Mouse (Mus musculus) megakaryocyte, adult 5-6 weeks (primary cell): ENCODE measurements around the gene Mcat. TPM values are rescaled to one million over a fixed set of nuclear protein-coding genes. Genes with fewer than 3 reads are reported as not detected.
A peak's percentile ranks its signal among the peaks of the same experiment; 100 is the strongest.

Experiments
- ATAC-seq: 2 replicates; pipeline ENCODE4 v1.8.0; 2016; ENCODE audit warnings: mild to moderate bottlenecking, inconsistent platforms; ENCODE audit not compliant: poor library complexity, severe bottlenecking
- total RNA-seq, 2 experiments: library from RNA; stranded (forward) in 1 of 2; stranded (reverse) in 1 of 2; fragments of 153-499, 151-499 nt in 1 of 2; fragments of 221-1000, 200-1000 nt in 1 of 2; gene quantifications; 2 replicates each; pipeline versions ENCODE4 v1.2.3 to v1.2.4; 2015 to 2017

Mcat gene
- total RNA-seq, 2 experiments from 2014 or later, result 4.3 to 7.0 TPM

DNA sequence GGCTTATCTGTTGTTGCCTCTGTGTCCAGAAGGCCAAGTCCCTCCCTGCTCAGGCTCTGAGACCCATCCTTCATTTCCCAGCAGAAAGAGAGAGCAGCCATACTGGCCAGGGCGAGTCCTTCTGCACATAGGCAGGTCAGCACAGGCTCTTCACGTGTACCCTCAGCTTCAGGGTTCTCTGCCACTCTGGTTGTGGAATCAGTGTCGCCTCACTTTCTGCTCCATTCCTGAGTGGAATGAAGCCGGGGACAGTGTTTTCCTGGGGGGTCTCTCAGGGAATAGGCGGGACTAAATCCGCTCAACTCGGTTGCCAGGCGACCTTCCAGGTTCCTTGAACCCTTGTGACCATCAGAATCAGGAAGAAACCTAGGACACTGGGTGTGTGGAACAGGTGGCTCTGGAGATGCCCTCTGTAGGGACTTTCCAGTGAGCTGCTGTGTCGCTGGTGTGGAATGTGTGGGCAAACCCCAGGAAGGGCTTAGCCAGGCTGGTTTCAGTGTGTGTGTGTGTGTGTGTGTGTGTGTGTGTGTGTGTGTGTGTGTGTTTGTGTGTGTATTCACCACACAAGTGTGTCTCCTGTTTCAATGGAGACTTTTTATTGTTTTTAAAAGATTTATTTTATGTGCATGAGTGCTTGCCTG, 21.8 kb downstream of the Mcat start:
- ATAC-seq, result no peak

DNA sequence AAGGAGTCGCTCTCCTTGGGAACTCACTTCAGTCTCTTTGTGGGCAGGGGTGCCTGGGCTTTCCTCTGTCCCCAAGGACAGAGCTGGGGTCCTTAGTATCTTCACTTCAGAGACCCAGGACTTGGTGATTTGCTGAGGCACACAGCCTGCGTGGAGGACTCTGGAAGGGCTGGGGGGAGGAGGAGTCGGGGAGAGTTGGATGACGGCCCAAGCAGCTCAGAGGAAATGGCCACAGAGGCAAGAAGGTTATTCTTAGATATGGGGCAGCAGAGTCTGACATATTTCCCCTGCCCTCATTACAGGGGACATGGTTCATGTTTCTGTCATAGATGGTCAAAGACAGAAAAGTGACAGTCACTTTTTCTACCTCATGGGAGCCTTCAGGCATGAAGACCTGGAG, 23.7 kb downstream of the Mcat start:
- no peak for ATAC-seq

DNA sequence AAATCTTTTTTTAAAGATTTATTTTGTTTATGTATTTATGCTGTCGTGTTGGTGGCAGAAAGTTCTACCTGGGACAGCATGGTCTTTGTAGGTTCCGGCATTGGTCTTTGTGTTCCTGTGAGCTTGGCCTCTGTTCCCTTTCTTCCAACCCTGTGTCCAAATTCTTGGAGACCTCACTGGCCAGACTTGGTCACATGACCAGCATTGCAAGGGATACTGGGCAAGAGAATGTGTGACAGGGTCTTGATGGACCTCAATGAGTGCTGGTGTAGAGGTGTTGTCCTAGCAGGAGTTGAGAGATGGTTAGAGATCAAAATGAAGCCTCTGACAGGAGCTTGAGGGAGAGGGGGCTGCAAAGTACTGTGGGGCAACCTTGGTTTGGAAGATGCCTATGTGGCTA, 24.7 kb downstream of the Mcat start:
- no peak for ATAC-seq

DNA sequence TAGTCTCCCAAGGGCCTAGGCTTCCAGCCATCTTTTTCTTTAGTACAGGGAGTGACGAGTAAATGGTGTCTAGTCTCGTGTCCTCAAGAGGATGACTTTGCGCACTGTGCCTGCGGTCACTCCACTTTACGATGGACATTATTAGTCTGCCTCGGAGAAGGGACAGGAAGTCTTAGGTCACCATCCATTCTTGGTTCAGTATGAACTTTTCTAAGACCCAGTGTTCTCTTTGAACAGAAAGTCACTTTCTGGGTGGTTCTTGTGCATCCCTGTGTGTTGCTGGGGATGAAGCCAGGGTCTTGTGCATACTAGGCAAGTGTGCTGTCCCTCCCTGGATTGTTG, 27.7 kb downstream of the Mcat start:
- no peak for ATAC-seq

DNA sequence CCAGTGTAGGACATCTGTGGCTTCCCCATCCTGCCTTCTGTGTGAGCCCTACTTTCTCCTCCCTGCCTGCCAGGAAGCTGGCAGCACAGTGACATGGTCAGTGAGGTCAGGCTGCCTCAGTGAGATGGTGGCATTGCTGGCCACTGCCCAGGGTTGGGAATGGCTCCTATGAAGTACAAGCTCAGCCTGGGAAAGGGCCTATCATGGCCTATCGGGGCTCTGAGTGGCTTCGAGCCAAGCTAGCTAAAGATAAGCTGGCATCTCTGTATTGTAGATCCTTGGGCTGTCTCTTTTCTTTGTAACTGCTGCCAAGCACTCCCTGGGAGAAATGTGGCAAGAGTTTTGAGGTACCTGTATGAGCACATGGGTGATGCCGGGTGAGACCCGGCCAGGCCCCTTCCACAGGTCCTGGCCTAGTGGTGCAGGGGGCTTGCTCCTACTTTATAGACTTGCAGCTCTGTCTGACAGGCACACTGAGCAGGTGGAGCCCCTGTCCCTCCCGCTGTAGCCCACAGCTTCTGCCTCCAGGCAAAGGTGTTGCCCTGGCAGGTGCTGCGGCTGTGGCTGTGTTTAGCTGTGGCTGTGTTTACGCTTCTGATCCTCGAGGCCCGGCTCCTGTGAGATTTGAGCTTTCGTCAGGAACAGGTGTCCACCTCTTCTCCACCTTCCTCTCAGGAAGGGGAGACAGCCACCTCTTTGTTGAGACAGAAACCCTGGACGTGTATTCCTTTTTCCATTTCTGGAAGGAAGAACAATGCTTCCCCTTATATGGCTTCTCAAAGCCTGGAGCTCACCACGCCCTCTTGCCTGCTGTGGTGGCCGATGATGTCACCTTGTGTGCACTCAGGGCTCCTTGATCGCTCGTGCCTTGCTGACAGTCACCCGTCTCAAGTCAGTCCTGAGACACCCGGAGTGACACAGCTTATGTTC, 28.4 kb downstream of the Mcat start:
- no peak for ATAC-seq

DNA sequence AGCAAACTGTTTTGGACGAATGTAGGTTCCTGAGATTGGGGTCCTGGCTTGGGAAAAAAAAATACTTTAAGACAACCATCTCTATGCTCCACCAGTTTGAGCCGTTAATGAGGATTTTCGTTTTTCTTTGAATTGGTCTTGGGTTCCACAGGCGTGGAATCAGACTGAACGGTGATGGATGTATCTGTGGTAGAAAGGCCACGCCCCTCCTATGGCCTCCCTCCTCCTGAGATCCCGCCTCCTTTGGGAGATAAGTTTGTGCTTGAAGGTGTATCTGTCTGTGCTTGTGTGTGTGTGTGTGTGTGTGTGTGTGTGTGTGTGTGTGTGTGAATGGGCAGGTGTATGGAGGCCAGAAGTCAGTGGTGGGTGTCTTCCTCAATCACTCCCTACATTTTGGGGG, 31.0 kb downstream of the Mcat start:
- no peak for ATAC-seq

DNA sequence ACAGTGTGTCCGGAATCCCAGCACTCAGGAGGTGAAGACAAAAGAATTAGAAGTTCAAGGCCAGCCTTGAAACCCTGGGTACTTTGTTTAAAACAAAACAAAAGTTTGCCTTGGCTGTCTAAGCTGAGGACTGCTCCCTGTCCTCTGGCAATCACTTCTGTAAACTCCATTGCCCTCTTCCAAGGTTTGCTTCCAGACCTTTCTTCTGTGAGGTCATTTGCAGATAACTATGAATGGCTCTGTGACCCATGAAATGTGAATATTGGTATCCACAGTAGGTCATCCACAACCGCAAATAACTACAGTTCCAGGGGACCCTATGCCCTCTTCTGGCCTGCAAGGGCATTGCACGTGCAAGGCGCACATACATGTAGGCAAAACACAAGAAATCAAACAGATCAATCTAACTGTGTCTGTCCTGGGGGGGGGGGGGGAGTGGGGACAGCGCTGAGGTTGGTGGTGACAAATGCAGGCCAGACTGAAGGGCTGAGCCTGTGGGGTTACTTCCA, 31.6 kb downstream of the Mcat start:
- ATAC-seq, result no peak

DNA sequence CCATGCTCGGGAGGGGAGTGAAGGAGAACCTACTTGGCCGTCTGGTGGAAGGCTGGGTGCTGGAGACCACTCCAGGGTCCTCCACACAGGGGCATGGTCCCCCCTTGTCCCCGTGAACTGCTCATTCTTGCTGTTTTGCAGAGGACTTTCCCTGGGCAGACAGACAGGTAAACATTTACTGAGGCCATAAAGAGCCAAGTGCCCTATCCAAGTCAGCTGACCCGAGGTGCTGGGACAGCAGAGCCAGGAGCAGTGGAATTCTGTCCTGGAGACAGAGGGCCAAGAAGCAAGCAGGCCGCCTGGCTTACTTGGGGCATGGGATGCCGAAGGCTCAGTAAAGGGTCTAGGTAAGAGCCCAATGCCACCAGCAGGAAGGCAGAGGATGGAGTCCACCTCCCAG, 32.9 kb downstream of the Mcat start:
- ATAC-seq, result no peak

DNA sequence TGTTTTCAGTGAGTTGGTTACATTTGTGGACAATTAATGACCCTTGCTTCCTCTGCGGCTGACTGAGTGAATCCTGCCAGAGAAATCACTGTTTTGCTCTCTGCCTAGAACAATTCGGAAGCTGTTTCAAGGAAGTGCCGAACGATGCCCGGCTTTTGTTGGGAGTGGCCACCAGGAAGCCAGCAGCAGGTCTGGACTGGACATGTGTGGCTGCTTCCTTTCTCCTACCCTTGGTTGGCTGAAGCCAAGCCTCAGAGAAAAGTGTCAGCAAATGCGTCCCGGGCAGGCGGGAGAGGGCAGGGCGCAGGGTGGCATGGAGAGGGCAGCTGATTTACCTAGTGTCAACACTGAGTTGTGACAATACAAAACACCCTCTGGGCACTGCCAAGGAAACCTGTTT, 33.4 kb downstream of the Mcat start:
- ATAC-seq, result no peak

DNA sequence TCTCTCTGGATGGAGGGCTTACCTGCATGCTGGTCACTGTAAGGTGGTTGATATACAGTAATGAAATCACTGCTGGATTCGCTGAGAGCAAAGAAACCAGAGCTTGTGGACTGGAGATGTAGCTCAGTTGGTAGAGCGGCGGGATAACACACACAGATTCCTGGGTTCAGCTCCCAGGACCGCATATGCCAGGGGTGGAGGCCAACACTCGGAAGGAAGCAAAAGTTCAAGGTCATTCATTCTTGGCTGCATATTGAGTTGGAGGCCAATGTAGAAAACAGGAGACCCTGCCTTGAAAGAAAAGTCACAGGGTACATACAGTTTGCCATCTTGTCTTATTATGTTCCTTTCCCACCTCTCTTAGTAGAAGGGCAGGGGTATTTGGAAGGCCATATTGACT, 33.8 kb downstream of the Mcat start:
- no peak for ATAC-seq

DNA sequence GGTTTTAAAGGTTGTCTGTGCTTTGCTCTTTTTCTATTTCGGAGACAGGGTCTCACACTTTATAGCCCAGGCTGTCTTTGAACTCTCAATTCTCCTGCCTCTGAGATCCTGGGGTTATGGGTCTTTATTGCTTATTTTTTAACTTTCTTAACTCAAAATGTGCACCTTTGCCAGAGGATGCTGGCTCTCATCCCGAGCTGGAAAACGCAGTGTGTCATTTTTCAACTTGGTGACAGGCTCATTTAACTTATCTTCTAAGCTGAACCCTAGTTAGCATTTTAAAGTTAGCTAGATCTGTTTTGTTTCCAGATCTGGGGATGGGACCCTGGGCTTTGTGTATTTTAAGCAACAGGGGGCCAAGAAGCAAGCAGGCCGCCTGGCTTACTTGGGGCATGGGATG, 34.7 kb downstream of the Mcat start:
- ATAC-seq, result no peak

DNA sequence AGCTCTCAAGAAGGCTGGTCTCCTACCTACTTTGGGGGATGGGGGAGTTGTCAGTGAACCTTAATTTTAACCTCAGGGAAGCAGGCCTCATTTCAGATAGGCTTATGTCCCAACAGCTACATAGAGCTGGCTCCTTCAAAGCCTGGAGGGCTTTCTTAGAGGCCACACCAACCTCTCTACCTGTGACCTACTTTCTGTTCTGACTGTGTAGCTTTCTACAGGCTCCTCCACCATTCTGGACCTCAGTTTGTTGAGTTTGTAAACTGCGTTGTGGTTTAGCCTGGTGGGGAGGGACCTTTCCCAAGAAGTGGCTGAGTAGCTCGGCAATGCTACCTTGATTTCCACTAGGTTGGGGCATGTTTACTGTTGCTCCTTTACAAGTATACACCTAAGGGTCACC, 35.8 kb downstream of the Mcat start:
- no peak for ATAC-seq

DNA sequence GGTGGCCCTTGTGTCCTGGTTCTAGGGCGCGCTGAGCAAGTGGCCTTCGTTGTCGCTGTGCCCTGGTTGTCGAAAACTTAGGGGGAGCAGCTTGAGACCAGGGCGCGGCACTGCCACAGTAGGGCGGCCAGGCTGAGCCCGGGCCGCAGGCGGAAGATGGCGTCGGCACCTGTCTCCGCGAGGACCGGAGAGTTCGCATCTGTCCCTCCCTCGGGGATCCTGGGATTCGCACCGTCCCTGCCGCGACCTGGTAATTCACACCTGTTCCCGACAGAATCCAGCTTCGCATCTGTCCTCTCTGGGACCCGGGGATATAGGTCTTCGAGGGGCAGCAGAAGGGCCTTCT, 36.5 kb downstream of the Mcat start:
- ATAC-seq, result peak; percentile 43

DNA sequence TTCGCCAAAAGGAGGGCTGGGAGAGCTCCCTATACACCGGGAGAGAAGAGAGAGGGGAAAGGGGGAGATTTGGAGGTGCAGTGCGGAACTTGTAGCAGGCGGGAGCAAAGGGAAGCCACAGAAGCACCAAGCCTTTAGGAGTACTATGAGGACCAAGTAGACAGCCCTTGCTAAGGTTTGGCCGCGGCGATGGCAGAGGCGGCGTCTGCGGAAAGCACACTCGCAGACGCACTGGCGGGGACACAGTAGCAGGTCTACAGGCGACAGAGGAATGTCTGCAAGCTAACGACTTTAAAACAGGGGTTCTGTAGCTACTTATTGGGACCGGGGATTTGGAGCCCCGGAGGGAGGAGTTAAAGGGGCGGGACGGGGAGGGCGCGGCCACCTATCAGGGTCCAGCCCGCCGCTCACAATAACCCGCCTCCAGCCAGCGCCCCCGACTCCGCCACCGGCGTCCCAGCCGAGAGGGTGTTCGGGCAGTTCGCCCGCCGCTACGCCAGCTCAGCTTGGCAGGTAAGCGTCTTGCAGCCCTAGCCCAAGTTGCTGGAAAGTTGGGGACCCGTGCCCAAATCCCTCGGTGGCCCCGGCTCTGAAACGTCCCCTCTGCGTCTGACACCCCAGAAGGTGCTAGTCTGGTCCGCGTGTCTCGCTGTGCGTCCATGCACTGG, 37.0 kb downstream of the Mcat start, which contains the start of gene Bik:
TSS of gene Bik (plus strand) at position 439 of the 668 bp plus-strand sequence.
- peak; percentile 55 for ATAC-seq

DNA sequence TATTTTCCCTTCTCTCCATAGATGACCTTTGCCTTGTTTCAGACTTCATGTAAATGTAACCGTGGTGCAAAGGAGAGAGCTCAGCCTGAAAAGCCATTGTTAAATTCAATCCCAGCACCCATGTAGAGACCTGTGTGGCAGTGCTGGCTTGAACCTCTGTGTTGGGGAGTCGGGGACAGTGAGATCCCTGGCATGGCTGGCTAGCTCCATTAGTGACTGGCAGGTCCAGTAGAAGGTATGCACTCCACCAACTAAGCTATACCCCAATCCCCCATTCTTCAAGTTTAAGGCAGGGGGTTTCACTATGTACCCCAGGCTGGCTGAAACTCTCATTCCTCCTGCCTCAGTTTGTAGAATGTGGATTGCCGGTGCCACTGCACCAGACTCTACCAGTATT, 39.3 kb downstream of the Mcat start:
- no peak for ATAC-seq

DNA sequence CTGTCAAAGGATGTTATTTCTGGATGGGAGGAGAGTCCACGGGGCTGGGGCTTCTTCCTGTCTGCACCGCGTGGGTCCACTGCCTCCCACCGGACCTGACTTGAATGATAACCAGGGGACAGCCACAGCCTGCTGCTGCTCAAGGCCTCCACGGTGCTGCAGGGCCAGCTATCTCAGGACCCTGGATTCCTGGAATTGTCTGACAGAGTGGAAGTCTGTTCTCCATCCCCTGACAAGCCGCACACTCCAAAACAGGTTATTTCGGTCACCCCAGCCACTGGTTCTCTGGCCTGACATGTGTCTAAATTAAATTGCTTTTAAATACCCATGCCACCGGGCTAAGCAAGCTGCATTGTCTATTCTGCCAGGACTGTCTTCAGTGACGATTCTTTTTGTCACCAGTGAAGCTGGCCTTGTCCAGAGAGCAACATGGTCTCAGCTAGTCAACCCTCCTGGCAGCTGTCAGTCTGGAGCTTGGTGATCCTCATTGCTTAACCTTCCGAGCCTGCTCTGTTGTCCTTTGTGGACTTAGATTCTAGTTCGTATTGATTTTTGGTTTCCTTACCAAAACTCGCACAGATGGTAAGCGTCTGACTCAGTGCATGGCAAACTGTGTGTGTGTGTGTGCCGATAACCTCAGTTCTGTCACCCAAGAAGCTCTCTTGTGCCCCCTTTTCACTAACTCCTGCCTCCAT, 39.8 kb downstream of the Mcat start:
- no peak for ATAC-seq

DNA sequence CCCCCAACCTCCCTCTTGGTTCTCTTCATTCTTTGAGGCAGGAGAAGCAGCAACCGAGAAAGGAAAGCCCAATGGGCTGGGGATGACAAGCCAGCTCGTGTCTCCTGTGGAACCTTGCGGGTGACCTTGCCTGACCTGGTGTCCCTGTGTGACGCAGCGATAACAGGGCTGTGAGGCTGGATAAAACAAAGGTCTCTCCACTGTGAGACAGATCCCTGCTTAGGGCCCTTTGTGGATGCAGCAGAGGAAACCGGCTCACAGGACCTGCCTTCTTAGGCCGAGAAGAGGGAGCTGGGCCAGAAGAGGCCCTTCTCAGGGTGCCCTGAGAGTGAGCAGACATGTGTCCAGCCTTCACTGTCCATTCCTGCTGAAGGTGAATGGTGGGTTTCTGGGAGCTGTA, 40.4 kb downstream of the Mcat start:
- no peak for ATAC-seq

DNA sequence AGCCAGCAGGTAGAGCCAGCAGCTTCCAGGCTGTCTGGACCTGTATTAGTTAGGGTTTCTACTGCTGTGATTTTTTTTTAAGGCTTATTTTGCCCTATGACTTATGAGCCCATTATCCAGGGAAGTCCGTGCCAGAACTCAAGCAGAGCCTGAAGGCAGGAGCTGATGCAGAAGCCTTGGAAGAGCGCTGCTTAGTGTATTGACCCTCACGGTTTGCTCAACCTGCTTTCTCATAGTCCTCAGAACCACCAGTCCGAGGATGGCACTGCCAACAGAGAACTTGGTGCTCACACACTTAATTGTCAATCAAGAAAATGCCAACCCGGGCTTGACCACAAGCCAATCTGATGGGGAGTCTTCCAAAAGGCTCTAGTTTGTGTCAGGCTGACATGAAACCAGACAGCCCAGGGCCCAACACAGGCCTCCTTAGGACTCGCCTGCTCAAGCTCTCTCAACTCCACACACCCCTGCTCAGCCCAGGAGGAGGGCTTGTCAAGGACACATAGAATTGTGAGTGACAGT, 42.7 kb downstream of the Mcat start:
- ATAC-seq, result no peak

DNA sequence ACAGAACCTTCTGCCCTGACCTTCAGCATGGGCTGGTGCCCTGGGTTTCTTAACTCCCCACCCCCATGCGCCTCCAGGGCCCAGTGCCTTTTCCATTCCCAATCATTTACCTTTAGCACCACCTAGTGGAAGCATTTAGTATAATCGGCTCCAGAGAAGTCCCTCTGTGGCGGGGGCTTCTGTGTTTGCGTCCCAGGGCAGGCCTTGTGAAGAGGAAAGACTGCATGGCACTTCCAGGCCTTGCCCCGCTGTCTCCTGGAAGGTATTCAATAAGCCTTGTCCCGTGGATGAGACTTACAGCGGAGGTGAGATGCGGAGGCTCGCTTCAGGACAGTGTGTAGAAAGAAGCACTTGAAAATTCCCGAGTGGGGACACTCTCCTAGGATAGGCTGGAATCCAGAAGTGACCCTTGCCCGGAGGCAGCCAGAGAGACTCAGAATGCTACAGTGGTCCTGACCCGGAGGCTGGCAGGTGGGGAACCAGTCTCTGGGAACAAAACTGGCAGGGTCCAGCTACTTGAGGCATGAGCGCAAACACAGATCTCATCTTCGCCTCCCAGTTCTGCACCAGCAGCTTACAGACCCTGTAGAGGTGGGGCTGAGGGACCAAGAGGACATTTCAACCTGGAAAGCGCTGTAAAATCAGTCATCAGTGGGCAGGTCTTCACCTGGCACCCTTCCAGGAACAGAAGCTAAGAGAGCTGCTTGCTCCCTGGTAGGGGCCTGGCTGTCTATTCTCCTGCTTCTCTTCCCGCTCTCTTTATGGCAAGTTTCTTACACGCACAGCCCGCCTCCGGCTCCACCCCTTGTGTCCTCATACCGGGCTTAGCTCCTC, 45.2 kb downstream of the Mcat start:
- peak; percentile 96 for ATAC-seq

DNA sequence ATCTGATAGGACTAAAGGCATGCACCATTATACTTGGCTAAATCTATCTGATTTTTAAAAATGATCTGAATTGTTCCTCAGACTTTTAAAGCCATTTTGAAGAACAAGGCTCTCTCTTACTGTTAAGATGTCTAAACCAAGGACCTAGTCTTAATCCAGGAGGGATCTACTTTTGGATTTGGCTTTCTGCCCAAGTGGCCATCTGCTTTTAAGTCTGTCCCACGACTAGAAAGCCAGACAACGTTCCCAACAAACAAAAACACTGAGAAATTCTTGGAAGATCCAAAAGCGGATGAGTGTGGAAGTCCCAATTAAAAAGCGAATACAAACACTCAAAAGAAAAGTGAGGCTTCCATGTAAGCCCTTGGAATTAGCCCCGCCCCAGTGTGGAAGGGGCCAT, 48.6 kb downstream of the Mcat start:
- no peak for ATAC-seq
